Mouse (Mus musculus) right cerebral cortex, postnatal 25 days (tissue): ENCODE measurements around the gene Cfd.

ENCODE experiments used
- DNase-seq: peaks from one replicate; pipeline ENCODE4 v3.0.0; 2022

Gene Cfd

GRCm38 (mm10) chr10:79889386-79889785 is 1.3 kb upstream of the Cfd start:
- DNase-seq: no peak

- DNase-seq: peak; percentile 72
Observed at GRCm38 (mm10) chr10:79892451-79893118, 1.9 kb downstream of the Cfd start.

DNA sequence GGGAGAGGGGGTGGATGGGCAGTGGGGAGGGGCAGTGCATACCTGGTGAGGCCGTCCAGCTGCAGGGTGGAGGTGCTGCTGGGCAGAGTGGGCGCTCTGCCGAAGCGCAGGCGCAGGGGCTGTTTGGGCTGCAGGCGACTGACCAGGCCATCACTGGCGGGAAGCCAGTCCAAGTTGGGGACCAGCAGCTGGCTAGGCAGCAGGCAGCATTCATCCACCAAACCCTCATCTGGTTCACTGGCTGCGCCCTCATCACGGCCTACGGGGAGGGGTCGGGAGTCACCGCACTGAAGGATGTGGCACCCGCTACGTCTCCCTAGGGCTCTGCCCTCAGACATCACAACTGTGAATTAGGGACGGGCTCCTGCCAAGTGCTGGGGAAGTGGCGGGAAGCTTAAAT is 5.7 kb downstream of the Cfd start:
- DNase-seq: no peak

GRCm38 (mm10) chr10:79896814-79897213 is 6.2 kb downstream of the Cfd start:
- DNase-seq: no peak

DNA sequence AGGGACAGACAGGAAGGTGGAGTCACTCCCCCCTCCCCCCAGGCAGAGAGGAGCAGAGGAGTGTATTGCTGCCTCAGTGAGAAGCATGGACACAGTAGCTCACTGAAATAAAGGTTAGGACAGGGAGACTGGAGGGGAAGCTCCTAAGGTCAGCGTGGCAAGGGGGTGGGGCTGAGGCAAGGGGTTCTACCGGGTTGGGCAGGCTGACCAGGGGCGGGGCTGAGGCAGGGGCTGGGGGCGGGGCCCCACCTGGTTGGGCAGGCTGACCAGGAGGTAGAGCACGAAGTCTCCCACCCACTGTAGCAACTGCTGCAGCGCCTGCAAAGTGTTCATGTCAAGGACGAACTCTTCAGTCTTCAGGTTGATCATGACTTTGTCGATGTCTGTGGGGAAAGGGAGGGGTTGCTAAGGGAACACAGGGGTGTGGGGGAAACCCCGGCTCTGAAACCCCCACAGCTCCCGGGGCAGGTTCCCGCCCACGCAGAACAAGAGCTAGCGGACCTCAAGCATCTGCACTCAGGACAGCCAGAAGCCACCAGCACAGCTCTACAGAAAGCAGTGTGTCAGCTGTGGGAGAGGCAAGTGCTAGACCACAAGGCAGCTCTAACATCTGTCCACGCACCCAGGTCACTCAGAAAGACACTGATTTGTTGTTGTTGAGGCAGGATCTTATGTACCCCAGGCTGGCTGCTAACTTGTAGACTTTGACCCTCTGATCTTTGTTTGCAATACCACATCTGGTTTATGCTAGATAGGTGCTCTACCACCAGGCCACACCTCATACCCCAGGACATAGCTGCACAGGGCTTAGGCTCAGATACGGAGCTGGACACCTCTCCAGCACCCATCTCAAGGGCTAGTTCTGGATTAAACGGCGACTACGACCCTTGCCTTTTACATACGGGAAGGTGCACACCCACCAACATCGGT is 6.9 kb downstream of the Cfd start:
- no peak for DNase-seq

DNA sequence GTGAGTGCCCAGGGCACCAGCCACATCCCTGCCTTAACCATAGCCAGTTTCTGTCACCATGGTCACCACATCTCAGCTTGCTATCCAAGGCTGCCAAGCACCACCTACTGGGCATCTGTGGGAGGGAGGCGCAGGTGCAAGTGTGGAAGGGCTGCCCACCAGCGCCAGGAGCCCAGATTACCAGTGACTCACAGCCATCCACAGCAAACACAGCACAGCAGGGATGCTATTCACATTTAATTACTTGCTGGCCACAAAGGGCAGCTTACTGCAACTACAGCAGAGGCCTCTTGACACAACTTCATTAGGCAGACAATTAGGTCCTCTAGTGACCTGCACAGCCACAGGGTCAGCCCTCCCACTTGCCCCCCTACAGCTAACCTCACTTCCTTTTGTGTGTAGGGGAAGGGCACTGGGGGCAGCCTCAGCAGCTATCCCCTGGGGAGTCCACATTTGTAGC is 10.3 kb downstream of the Cfd start:
- DNase-seq: peak; percentile 85

- DNase-seq: no peak
Observed at GRCm38 (mm10) chr10:79906712-79907111, 16.1 kb downstream of the Cfd start.

DNA sequence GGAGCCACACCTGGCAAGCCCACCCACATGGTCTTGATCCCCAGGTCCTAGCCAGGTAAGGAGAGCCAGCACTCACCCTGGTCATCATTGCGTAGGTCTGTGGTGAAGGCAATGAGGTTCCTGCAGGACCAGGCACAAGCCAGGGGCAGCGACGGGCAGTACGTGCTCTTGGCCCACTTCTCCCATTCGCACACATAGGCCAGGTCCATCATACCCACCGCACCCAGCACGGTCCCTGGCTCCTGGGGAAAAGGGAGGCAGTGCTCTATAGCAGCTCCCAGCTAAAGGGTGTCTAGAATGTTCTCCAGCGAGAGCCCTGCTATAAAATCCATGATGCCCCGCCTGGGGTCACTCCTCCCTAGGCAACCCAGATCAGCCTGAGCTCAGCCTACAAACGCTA is 16.8 kb downstream of the Cfd start:
- no peak for DNase-seq

DNA sequence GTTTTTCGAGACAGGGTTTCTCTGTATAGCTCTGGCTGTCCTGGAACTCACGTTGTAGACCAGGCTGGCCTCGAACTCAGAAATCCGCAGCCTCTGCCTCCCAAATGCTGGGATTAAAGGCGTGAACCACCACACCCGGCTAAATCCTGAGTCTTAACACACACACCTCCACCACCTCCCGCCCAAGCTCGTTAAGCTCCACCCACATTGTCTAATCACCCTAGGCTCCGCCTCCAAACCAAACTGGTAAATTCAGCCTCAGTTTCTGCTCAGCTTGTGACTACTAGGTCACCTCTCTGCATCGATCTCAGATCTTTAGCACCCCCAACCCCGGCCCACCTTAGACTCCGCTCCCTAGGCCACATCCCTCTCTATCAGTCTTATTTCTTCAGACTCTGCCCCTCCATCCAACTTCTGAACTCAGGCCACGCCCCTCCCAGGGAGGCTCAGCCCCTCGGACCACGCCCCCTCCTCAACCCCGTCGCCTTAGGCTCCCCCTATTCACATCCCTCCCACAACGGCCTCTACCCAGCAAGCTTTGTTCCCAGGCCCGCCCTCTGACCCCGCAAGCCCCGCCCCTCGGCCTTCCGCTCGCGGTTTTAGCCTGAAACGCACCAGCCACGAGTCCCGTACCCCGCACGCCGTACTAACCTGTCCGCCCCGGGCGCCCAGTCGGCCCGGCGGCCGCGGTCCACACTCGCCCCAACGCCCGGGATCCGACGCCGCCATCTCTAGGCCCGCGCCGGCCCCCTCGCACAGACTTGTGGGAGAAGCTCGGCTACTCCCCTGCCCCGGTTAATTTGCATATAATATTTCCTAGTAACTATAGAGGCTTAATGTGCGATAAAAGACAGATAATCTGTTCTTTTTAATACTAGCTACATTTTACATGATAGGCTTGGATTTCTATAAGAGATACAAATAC is 17.8 kb downstream of the Cfd start, which contains the start of gene Med16:
TSS of gene Med16 (minus strand) at position 757 of the 925 bp plus-strand sequence.
- DNase-seq: peak; percentile 95

DNA sequence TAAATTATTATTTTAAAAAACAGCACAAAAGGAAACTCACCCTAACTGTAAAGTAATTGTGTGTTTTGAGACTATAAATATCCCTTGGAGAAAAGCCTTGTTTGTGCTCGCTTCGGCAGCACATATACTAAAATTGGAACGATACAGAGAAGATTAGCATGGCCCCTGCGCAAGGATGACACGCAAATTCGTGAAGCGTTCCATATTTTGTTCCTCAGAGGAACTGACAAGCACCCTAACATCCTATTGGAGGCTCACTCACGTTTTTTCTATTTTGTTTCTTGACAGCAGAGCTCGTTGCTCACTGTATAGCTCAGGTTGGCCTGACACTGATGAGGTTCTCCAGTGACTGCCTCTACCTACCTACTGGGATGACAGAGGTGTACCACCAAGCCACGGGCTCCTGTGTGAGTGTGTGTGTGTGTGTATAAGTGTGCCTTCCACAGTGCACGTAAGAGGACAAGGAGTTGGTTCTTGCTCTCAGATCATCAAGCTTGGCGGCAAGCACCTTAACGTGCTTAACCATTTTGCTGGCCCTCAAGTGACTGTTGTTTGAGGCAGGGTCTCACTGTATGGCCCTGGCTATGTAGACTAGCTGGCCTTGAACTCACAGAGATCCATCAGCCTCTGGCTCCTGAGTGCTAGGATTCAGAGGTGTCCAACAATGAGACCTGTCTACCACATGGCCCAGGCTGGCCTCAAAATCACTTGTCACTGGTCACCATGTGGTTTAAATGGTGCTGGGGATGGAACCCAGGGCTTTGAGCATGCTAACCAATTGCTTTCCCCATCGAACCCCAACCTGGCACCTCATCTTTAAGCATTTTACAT is 18.7 kb downstream of the Cfd start:
- no peak for DNase-seq

GRCm38 (mm10) chr10:79910556-79910955 is 19.9 kb downstream of the Cfd start, which contains the start of gene Gm26602:
Gm26602 (plus strand) TSS chr10:79910856.
- no peak for DNase-seq

- no peak for DNase-seq
Observed at GRCm38 (mm10) chr10:79912412-79912811, 21.8 kb downstream of the Cfd start.

GRCm38 (mm10) chr10:79914131-79914947 is 23.7 kb downstream of the Cfd start:
- no peak for DNase-seq

- no peak for DNase-seq
Observed at GRCm38 (mm10) chr10:79914948-79915596, 24.4 kb downstream of the Cfd start.

- no peak for DNase-seq
Observed at GRCm38 (mm10) chr10:79916081-79916480, 25.4 kb downstream of the Cfd start.

DNA sequence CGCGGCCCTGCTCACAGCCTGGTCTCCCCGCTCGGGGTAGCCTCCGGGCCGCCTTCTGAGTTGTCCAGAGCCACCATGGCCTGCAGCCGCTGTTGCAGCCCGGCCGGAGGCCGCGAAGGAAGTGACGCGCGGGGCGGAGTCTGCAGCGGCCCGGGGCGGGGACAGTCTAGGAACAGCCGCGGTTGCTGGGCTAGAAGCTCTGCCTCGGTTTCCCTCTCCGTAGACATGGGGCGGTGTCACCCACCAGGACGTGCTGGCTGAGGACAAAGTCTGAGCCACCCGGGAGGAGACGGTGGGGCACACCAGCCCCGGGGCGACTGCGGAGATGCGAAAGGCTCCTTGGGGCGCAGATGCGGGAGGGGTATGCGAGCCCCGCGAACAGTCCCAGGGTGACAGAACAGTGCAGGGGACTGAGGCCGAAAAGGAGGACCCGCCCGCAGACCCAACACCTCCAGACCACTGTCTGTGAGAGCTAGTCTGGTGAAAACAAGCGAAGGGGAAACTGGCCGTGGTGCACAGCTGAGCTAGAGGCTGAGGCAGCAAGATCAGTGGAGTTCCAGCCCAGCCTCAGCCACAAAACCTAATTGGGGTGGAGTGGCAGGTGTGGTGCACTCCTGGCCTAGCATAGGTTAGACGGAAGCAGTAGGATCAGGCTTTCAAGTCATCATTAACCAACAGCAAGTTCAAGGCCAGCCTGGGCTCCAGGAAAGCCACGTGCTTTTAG is 26.3 kb downstream of the Cfd start, which contains the start of gene Kiss1r:
TSS of gene Kiss1r (plus strand) at position 164 of the 724 bp plus-strand sequence.
- peak; percentile 88 for DNase-seq

- no peak for DNase-seq
Observed at GRCm38 (mm10) chr10:79917532-79918100, 27.0 kb downstream of the Cfd start.

DNA sequence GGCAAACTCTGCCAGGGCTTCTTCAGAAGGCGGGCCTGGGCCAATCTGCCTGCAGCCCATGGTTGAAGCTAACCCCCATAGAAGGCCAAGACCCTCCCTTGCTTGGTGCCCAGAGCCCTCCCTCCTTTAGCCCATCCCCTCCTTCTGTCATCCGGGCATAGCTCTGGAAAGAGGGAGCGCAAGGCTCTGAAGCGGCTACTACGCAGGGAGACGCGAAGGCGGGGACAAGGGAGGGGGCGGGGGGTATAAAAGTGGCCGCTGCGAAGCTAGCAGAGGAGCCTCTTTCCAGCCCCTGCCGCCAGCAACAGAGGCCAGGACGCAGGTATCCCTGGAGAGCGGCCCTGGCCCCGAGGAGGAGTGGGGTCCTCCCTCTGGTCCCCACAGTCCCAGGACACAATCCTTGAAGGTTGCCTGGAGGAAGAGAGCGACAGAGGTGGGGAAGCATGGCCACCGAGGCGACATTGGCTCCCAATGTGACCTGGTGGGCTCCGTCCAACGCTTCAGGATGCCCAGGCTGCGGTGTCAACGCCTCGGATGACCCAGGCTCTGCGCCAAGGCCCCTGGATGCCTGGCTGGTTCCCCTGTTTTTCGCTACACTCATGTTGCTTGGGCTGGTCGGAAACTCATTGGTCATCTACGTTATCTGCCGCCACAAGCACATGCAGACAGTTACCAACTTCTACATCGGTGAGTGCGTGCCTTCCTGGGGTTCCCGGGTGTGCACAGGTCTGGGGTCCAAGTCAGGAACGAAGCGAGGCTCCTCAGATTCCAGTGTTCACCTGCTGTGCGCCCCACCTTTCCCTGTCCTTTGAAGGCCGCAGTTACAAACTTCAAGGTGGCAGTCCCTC is 27.8 kb downstream of the Cfd start:
- no peak for DNase-seq
